Mouse (Mus musculus): ENCODE measurements around the gene Spata31d1c. TPM values are rescaled to one million over a fixed set of nuclear protein-coding genes. Genes with fewer than 3 reads are reported as not detected.

The Spata31d1c gene
- polyA plus RNA-seq (2016; fragmentation: Nextera tagmentation; extraction: Ambion mirVana), result not detected in 2 replicates

DNA sequence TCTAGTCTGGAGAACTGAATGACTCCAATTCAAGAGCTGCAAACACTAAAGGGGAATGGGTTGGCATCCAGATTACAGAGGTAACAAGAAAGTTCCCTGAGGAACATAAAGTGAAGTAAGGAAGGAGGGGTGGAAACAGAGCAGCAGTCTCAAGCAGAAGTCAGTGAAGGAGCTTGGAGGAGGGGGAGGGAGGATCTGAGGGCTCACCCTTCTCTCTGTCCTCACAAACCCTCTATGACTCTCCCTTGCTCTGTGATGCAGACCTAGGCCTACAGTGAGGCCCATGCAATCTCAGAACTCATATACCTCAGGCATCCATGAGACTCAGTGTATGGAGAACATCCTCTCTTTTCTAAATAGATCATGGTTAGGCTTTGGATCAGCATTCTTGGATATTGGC, at the start of gene Spata31d1c:
Gene Spata31d1c, plus strand, starts transcription at position 301 of the 400 bp plus-strand sequence.
- Histone ChIP-seq H3K4me3 (no peak within 1 kb of the TSS), H3K27ac (replicated peaks) (no peak within 1 kb of the TSS), H3K9me3 (no peaks in the 10 kb centered on the region), H3K36me3 (replicated peaks) (no peaks in the 10 kb centered on the region), H3K27me3 (replicated peaks; ENCODE audit: low read depth, poor library complexity, severe bottlenecking) (no peaks in the 10 kb centered on the region), H3K4me1 (no peaks in the 10 kb centered on the region)
- DNase-seq (ENCODE audit: low spot score), result no peak

DNA sequence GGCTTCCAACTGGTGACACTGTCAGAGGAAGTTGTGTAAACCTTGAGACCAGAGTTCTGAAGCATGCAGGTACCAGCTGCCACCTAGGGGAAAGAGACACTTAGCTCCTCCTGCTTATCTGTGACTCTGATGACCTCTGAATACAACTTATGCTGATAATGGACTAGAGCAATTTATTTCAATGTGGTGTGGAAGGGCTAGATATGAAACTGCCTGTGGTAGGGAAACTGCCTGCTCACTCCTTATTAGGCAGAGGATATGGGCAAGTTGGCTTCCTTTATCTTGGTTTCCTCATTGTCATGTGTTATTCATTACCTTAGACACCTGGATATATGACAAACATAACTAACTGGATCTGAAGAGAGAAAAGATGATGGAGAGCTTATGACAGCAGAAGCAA, 44.0 kb upstream of the Spata31d1c start:
- H3K9me3 ChIP-seq, result no peaks in the 10 kb centered on the region
- H3K4me3 ChIP-seq, result no peak overlapping the region
- DNase-seq (ENCODE audit: low spot score), result no peak
- no peaks in the 10 kb centered on the region for H3K36me3 ChIP-seq (replicated peaks)
- H3K27me3 ChIP-seq (replicated peaks; ENCODE audit: low read depth, poor library complexity, severe bottlenecking), result no peaks in the 10 kb centered on the region
- no peaks in the 10 kb centered on the region for H3K4me1 ChIP-seq
- no peak overlapping the region for H3K27ac ChIP-seq (replicated peaks)

DNA sequence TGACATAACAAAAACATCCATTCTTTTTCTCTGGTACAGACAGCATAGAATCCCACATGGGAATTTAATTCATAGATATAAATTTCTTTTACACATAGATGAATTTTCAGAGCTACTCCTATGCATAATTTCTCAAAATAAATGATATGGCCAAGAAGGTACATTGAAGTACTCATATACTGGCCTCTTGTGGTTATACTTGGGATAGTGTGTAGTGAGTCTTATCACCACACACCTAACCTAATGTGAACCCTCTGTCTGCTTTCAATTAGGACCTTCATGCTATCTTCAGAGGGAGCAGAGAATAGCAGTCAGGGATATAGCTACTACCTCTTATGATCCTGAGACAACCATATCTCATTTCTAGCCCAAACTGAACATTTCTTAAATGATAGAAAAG, 27.4 kb upstream of the Spata31d1c start:
- no peak overlapping the region for H3K4me3 ChIP-seq
- no peaks in the 10 kb centered on the region for H3K36me3 ChIP-seq (replicated peaks)
- DNase-seq (ENCODE audit: low spot score), result no peak
- H3K9me3 ChIP-seq, result no peaks in the 10 kb centered on the region
- H3K27me3 ChIP-seq (replicated peaks; ENCODE audit: low read depth, poor library complexity, severe bottlenecking), result no peaks in the 10 kb centered on the region
- H3K4me1 ChIP-seq, result no peaks in the 10 kb centered on the region
- H3K27ac ChIP-seq (replicated peaks), result no peak overlapping the region

DNA sequence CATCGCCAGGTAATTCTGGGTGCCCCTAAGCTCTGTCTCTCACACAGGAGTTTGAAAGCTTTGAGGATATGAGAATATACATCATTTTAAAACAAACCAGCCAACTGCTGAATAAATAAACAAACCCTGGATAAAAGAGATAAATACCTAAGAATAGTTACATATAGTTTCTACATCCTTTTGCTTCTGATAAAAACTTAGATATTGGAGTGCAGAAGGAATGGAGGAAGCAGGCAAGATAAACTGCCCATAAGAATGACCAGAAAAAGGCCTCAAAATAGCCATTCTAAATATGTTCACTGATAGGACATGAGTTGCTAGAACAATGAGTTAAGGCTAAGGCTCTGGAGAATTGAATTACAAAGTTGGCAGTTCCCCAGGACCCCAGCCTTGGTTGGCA, 26.1 kb upstream of the Spata31d1c start:
- no peak overlapping the region for H3K4me3 ChIP-seq
- no peaks in the 10 kb centered on the region for H3K36me3 ChIP-seq (replicated peaks)
- WGBS, result 93% methylated on average over 1 of the region's 1 CpGs
- no peak overlapping the region for H3K27ac ChIP-seq (replicated peaks)
- no peaks in the 10 kb centered on the region for H3K27me3 ChIP-seq (replicated peaks; ENCODE audit: low read depth, poor library complexity, severe bottlenecking)
- no peaks in the 10 kb centered on the region for H3K9me3 ChIP-seq
- H3K4me1 ChIP-seq, result no peaks in the 10 kb centered on the region
- DNase-seq (ENCODE audit: low spot score), result no peak

DNA sequence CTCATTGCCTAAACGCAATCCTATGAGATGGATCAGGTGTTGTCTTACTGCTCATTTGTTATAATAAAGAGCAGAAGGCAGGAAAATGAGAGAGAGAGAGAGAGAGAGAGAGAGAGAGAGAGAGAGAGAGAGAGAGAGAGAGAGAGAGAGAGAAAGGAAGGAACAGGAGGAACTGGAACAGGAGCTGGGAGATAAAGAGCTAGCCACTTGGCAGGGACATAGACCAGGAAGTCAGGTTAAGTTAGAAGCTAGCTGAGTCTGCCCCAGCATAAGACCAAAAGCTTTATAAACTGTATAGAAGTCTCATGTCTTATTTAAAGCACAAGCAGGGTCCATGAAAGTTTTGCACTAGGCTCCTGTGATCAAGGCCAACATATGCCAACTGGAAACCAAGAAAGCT, 24.9 kb upstream of the Spata31d1c start:
- Histone ChIP-seq H3K4me3 (no peak overlapping the region), H3K9me3 (no peaks in the 10 kb centered on the region), H3K4me1 (no peaks in the 10 kb centered on the region), H3K27me3 (replicated peaks; ENCODE audit: low read depth, poor library complexity, severe bottlenecking) (no peaks in the 10 kb centered on the region), H3K27ac (replicated peaks) (no peak overlapping the region), H3K36me3 (replicated peaks) (no peaks in the 10 kb centered on the region)
- WGBS, result 59% methylated on average over 1 of the region's 1 CpGs
- no peak for DNase-seq (ENCODE audit: low spot score)

DNA sequence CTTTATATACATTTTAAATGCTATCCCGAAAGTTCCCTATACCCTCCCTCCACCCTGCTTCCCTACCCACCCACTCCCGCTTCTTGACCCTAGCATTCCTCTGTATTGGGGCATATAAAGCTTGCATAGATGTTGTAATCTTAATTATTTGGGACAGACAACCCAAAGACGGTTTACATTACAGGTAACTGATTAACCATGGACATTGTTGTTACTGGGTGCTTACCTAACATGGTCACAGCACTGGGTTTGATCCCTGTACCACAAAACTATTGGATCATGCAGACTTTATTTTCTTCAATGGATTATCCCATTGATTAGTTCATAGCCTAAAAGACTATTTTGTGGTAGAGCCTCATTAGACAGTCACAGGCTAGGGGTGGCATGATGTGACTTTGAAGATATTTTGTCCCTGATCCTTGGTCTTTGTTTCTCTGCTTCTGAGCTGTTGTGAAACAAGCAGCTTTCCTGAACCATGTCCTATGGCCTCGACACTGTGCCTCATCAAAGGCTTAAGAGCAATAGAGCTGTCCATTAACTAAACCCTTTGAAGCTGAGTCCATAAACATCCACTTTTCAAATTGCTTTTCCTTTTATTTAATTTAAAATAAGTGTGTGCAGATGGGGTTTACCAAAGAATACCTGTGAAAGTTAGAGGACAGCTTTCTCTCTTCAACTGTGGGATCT, 21.7 kb upstream of the Spata31d1c start:
- Histone ChIP-seq H3K27me3 (replicated peaks; ENCODE audit: low read depth, poor library complexity, severe bottlenecking) (no peaks in the 10 kb centered on the region), H3K4me1 (no peaks in the 10 kb centered on the region), H3K36me3 (replicated peaks) (no peaks in the 10 kb centered on the region), H3K4me3 (no peak overlapping the region), H3K9me3 (0 out of 2 replicates have a peak, but pooled peaks cover under 1% of the 10 kb centered on the region), H3K27ac (replicated peaks) (no peak overlapping the region)
- no peak for DNase-seq (ENCODE audit: low spot score)
- WGBS, result 76% methylated on average over 4 of the region's 4 CpGs

DNA sequence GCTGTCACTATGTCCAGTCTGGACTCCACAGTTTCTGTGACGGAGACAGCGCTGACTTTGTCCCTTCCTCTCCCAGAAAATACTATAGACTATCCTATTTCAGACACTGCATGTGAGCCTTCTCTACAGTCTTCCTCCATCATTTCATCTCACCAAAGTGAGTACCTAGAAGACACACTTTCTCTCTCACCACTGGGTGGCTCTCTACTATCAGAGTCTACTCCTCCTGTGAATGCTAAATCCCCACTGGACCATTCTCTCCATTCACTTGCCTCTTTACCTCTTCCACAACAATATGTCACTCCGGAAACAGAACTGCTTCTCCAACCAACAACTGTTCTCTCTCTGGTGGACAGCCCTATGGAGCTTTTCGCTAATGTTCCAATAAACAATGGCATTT, 2.2 kb downstream of the Spata31d1c start:
- no peaks in the 10 kb centered on the region for H3K9me3 ChIP-seq
- no peak for DNase-seq (ENCODE audit: low spot score)
- WGBS, result 62% methylated on average over 4 of the region's 4 CpGs

DNA sequence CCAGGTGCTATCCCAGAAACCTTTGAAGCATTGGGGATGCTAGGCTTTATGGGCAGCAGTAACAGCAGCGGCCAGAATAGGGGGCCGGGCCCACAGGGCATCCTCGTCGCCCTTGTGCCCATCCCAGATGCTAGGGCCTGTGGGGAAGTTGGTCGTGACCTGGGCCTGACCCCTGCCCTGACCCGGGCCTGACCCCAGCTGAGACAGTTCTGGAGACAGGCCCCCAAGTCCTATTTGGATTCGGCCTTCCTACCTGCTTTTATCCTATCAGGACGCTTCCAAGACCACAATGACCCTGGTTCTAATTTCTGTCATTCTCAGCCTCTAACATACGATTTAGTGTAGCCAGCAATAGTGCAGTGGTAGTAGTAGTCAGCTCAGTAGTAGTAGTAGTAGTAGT, 19.8 kb downstream of the Spata31d1c start, which contains the start of gene Prss47:
Gene Prss47, minus strand, starts transcription at position 101 of the 400 bp plus-strand sequence.
- no peak within 1 kb of the TSS for H3K27ac ChIP-seq (replicated peaks)
- H3K4me3 ChIP-seq, result no peak within 1 kb of the TSS
- 90% methylated on average over 9 of the region's 9 CpGs for WGBS
- no peaks in the 10 kb centered on the region for H3K27me3 ChIP-seq (replicated peaks; ENCODE audit: low read depth, poor library complexity, severe bottlenecking)
- no peaks in the 10 kb centered on the region for H3K4me1 ChIP-seq
- no peak for DNase-seq (ENCODE audit: low spot score)
- H3K36me3 ChIP-seq (replicated peaks), result no peaks in the 10 kb centered on the region
- peaks cover 9% of the 10 kb centered on the region; the same call in 1 of the 2 replicates for H3K9me3 ChIP-seq

More for the DNA sequence above, 2.2 kb downstream of the Spata31d1c start:
- Histone ChIP-seq H3K4me1 (no peaks in the 10 kb centered on the region), H3K4me3 (no peak overlapping the region), H3K27me3 (replicated peaks; ENCODE audit: low read depth, poor library complexity, severe bottlenecking) (no peaks in the 10 kb centered on the region), H3K36me3 (replicated peaks) (no peaks in the 10 kb centered on the region), H3K27ac (replicated peaks) (no peak overlapping the region)

DNA sequence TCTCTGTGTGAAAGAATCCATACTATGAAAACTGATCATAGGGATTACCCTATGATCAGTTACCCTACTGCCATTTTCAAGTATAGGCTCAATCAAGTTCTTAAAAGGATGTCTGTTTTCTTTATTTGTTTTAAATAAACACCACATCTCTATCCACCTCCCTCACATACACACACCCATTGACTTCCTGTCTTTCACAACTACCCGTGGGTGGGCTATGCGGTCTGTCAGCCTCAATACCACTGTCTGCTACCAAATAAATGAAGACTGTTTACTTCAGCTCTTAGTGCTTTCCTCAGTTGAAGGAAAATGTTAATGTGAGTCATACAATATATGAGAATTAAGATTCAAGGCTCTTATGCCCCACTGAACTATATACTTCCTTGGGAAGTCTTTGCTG, 37.1 kb downstream of the Spata31d1c start:
- H3K27me3 ChIP-seq (replicated peaks; ENCODE audit: low read depth, poor library complexity, severe bottlenecking), result no peaks in the 10 kb centered on the region
- DNase-seq (ENCODE audit: low spot score), result no peak
- no peaks in the 10 kb centered on the region for H3K9me3 ChIP-seq
- H3K36me3 ChIP-seq (replicated peaks), result peaks cover 59% of the 10 kb centered on the region
- H3K4me1 ChIP-seq, result no peaks in the 10 kb centered on the region
- no peak overlapping the region for H3K27ac ChIP-seq (replicated peaks)
- no peak overlapping the region for H3K4me3 ChIP-seq
- 90% methylated on average over 2 of the region's 2 CpGs for WGBS

Other genes starting within 250 kb of the Spata31d1c start
- not detected in 2 replicates for gene Cntnap3, start 129.1 kb upstream of the Spata31d1c start, polyA plus RNA-seq (2016; fragmentation: Nextera tagmentation; extraction: Ambion mirVana)
- not detected in 2 replicates for gene Spata31, start 115.7 kb upstream of the Spata31d1c start, polyA plus RNA-seq (2016; fragmentation: Nextera tagmentation; extraction: Ambion mirVana)
- not detected in 2 replicates for gene Prss47, start 19.7 kb downstream of the Spata31d1c start, polyA plus RNA-seq (2016; fragmentation: Nextera tagmentation; extraction: Ambion mirVana)
- gene Mfsd14b, start 79.9 kb downstream of the Spata31d1c start, polyA plus RNA-seq (2016; fragmentation: Nextera tagmentation; extraction: Ambion mirVana), result 41.2 and 42.3 TPM in 2 replicates
- gene Olfr465-ps1, start 105.0 kb downstream of the Spata31d1c start, polyA plus RNA-seq (2016; fragmentation: Nextera tagmentation; extraction: Ambion mirVana), result not detected in 2 replicates
- not detected in 2 replicates for gene Olfr466, start 117.2 kb downstream of the Spata31d1c start, polyA plus RNA-seq (2016; fragmentation: Nextera tagmentation; extraction: Ambion mirVana)
- not detected in 2 replicates for gene Nlrp4f, start 172.9 kb downstream of the Spata31d1c start, polyA plus RNA-seq (2016; fragmentation: Nextera tagmentation; extraction: Ambion mirVana)
- gene Gm10775, start 226.5 kb downstream of the Spata31d1c start, polyA plus RNA-seq (2016; fragmentation: Nextera tagmentation; extraction: Ambion mirVana), result not detected in 2 replicates
- gene Zfp369, start 245.8 kb downstream of the Spata31d1c start, polyA plus RNA-seq (2016; fragmentation: Nextera tagmentation; extraction: Ambion mirVana), result 16.0 and 17.2 TPM in 2 replicates